Mouse (Mus musculus) E14TG2a.4 (cell line): ENCODE measurements at regions not wholly inside any gene's neighbourhood (a gene's known extent, or its start where the extent isn't known, plus 50 kb on each side); places are given as distances from the start of the nearest gene placed in this dataset.

Source experiments
- CTCF ChIP-seq: conservative IDR thresholded peaks from 2 replicates; pipeline ENCODE4 v1.5.1; 2014; ENCODE audit warnings: low read length
- NANOG ChIP-seq: IDR thresholded peaks from 2 replicates; pipeline ENCODE4 v1.6.1; 2014; ENCODE audit warnings: borderline replicate concordance, low read length, mixed read lengths
- POU5F1 ChIP-seq: IDR thresholded peaks from 2 replicates; pipeline ENCODE4 v1.6.1; 2014; ENCODE audit warnings: low read length, borderline replicate concordance

DNA sequence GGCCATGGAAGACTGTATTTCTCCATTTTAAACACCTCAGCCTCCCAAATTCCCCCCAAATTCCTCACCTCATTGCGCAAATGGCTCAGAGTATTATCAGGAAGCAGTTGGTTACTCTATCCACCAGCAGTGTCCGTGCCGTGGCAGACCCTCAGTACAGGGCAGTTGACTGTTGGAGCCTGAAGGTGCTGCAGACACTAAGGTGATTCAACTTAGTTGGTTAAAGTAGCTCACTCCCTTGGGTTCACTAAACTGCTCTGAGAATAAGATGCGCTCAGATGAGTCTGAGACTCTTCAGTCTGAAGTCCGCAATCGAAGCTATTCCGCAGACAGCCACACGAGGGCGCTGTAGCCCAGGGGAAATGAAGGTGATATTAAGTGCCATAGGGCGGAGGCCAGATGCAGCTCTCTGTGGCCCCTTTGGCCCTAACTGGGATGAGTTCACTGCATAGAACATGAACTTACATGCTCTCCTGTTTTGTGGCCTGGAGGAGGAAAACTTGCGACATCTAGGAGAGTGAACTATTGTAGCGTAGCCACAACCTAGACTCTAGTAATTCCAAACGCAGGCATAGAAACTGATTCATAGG is 62.9 kb downstream of the Amer3 start:
- TF ChIP-seq CTCF (peak; percentile 97), NANOG (no peak), POU5F1 (no peak)
